Mouse (Mus musculus) neural tube, postnatal 0 days (tissue): ENCODE data around the gene Cd34. TPM values are rescaled to one million over a fixed set of nuclear protein-coding genes. Genes with fewer than 3 reads are reported as not detected.

ENCODE experiments used
- polyA plus RNA-seq: library from polyadenylated mRNA; unstranded; fragments of >200 nt; fragmentation: Nextera tagmentation; extraction: Ambion mirVana; gene quantifications from 2 replicates; pipeline ENCODE4 v1.2.1, GENCODE M21; 2015

Cd34 gene
- 22.0 and 25.0 TPM in 2 replicates for polyA plus RNA-seq

GRCm38 (mm10) chr1:194938715-194939114 is at the start of gene Cd34:
Gene Cd34, plus strand, starts transcription at chr1:194938819.

Other genes starting within 250 kb of the Cd34 start
- 0.87 and 1.2 TPM in 2 replicates for gene Cd46, start 153.4 kb downstream of the Cd34 start, polyA plus RNA-seq
- gene Cr1l, start 192.8 kb downstream of the Cd34 start, polyA plus RNA-seq, result 42.0 and 46.8 TPM in 2 replicates
- gene Cr2, start 237.9 kb downstream of the Cd34 start, polyA plus RNA-seq, result 0.66 and 1.1 TPM in 2 replicates